Mouse (Mus musculus): ENCODE measurements around the gene E030030I06Rik. TPM values are rescaled to one million over a fixed set of nuclear protein-coding genes. Genes with fewer than 3 reads are reported as not detected.
A peak's percentile ranks its signal among the peaks of the same experiment; 100 is the strongest.
"Not testable (repeated sequence)": the region's sequence is repeated elsewhere in the genome, so short reads cannot be mapped to it uniquely, and the experiment has no call there.

The E030030I06Rik gene
- polyA plus RNA-seq, 1 experiment from 2014 or later = 21.3 TPM

GRCm38 (mm10) chr10:22163279-22163678, 14.2 kb upstream of the E030030I06Rik start:
- not testable (repeated sequence) for H3K9me3 ChIP-seq; ATAC-seq (ENCODE audit: insufficient read depth, low FRiP score, low read depth); H3K36me3 ChIP-seq; H3K4me1 ChIP-seq; H3K27me3 ChIP-seq (replicated peaks); H3K9ac ChIP-seq; H3K27ac ChIP-seq
- Histone ChIP-seq H3K4me3 (replicated peaks) (0 out of 2 replicates have a peak overlapping the region, but pooled peaks have one; percentile 5), H3K4me2 (peak overlapping the region; percentile 34)
- 8% methylated on average over 9 of the region's 9 CpGs for WGBS

- 0 out of 2 replicates have a peak, but pooled peaks cover 5% of the 10 kb centered on the region for H3K4me1 ChIP-seq
- H3K4me3 ChIP-seq (replicated peaks) = no peak overlapping the region
- WGBS = 7% methylated on average over 23 of the region's 23 CpGs
- no peaks in the 10 kb centered on the region for H3K9me3 ChIP-seq
- peaks cover 25% of the 10 kb centered on the region for H3K27me3 ChIP-seq (replicated peaks)
- no peak overlapping the region for H3K9ac ChIP-seq
- no peak overlapping the region for H3K27ac ChIP-seq
- ATAC-seq (ENCODE audit: insufficient read depth, low FRiP score, low read depth) = no peak
- H3K36me3 ChIP-seq = no peaks in the 10 kb centered on the region
- H3K4me2 ChIP-seq = peak overlapping the region; percentile 62
These were observed 10.6 kb upstream of the E030030I06Rik start for GRCm38 (mm10) chr10:22159581-22160140.

GRCm38 (mm10) chr10:22159131-22159561, 10.1 kb upstream of the E030030I06Rik start:
- no peaks in the 10 kb centered on the region for H3K9me3 ChIP-seq
- peaks cover 25% of the 10 kb centered on the region for H3K27me3 ChIP-seq (replicated peaks)
- H3K4me1 ChIP-seq = 0 out of 2 replicates have a peak, but pooled peaks cover 5% of the 10 kb centered on the region
- 2% methylated on average over 24 of the region's 24 CpGs for WGBS
- no peak overlapping the region for H3K9ac ChIP-seq
- no peak overlapping the region for H3K27ac ChIP-seq
- peak overlapping the region; percentile 43 for H3K4me3 ChIP-seq (replicated peaks)
- ATAC-seq (ENCODE audit: insufficient read depth, low FRiP score, low read depth) = peak; percentile 59; the same call in 1 of the 2 replicates
- peak overlapping the region; percentile 62 for H3K4me2 ChIP-seq
- H3K36me3 ChIP-seq = no peaks in the 10 kb centered on the region

- Histone ChIP-seq H3K27me3 (replicated peaks) (peaks cover 25% of the 10 kb centered on the region), H3K4me2 (peak within 1 kb of the TSS; percentile 62), H3K4me3 (replicated peaks) (peak within 1 kb of the TSS; percentile 43)
- ATAC-seq (ENCODE audit: insufficient read depth, low FRiP score, low read depth) = peak; percentile 85
- H3K36me3 ChIP-seq, H3K9ac ChIP-seq, H3K9me3 ChIP-seq, H3K27ac ChIP-seq, H3K4me1 ChIP-seq: not testable (repeated sequence)
- under 1% methylated on average over 44 of the region's 48 CpGs for WGBS
These were observed 9.4 kb upstream of the E030030I06Rik start, which contains the start of the genes Raet1e and H60b for GRCm38 (mm10) chr10:22158310-22158999. Gene Raet1e (plus strand): TSS chr10:22158569. Gene H60b (plus strand): TSS chr10:22158586.

GRCm38 (mm10) chr10:22154871-22155799, 6.1 kb upstream of the E030030I06Rik start:
- H3K4me2 ChIP-seq = no peak overlapping the region
- 38% methylated on average over 3 of the region's 3 CpGs for WGBS
- H3K27me3 ChIP-seq (replicated peaks) = peaks cover 31% of the 10 kb centered on the region
- no peak overlapping the region for H3K9ac ChIP-seq
- peaks cover 16% of the 10 kb centered on the region for H3K4me1 ChIP-seq
- H3K9me3 ChIP-seq = no peaks in the 10 kb centered on the region
- H3K4me3 ChIP-seq (replicated peaks) = no peak overlapping the region
- no peak overlapping the region for H3K27ac ChIP-seq
- no peaks in the 10 kb centered on the region for H3K36me3 ChIP-seq
- no peak for ATAC-seq (ENCODE audit: insufficient read depth, low FRiP score, low read depth)

- peaks cover 21% of the 10 kb centered on the region for H3K4me1 ChIP-seq
- peaks cover 32% of the 10 kb centered on the region for H3K27me3 ChIP-seq (replicated peaks)
- not testable (repeated sequence) for ATAC-seq (ENCODE audit: insufficient read depth, low FRiP score, low read depth); H3K9me3 ChIP-seq; H3K36me3 ChIP-seq; H3K9ac ChIP-seq; H3K27ac ChIP-seq
- WGBS = 0% methylated on average over 38 of the region's 38 CpGs
- H3K4me3 ChIP-seq (replicated peaks) = peak overlapping the region; percentile 31
- peak overlapping the region; percentile 58 for H3K4me2 ChIP-seq
These were observed 5.1 kb upstream of the E030030I06Rik start for GRCm38 (mm10) chr10:22154127-22154526.

GRCm38 (mm10) chr10:22153147-22153690, 4.1 kb upstream of the E030030I06Rik start:
- H3K9ac ChIP-seq; H3K4me3 ChIP-seq (replicated peaks); H3K9me3 ChIP-seq; H3K36me3 ChIP-seq; H3K27ac ChIP-seq; H3K4me2 ChIP-seq; ATAC-seq (ENCODE audit: insufficient read depth, low FRiP score, low read depth): not testable (repeated sequence)
- Histone ChIP-seq H3K27me3 (replicated peaks) (peaks cover 32% of the 10 kb centered on the region), H3K4me1 (peaks cover 19% of the 10 kb centered on the region)
- 8% methylated on average over 7 of the region's 7 CpGs for WGBS

GRCm38 (mm10) chr10:22151863-22152640, 3.0 kb upstream of the E030030I06Rik start:
- not testable (repeated sequence) for H3K36me3 ChIP-seq; H3K4me3 ChIP-seq (replicated peaks); H3K4me2 ChIP-seq; H3K9me3 ChIP-seq; H3K27ac ChIP-seq; H3K9ac ChIP-seq; ATAC-seq (ENCODE audit: insufficient read depth, low FRiP score, low read depth)
- WGBS = 4% methylated on average over 11 of the region's 11 CpGs
- peaks cover 32% of the 10 kb centered on the region for H3K27me3 ChIP-seq (replicated peaks)
- peaks cover 18% of the 10 kb centered on the region for H3K4me1 ChIP-seq

GRCm38 (mm10) chr10:22151056-22151862, 2.2 kb upstream of the E030030I06Rik start:
- ATAC-seq (ENCODE audit: insufficient read depth, low FRiP score, low read depth); H3K36me3 ChIP-seq; H3K9ac ChIP-seq; H3K9me3 ChIP-seq; H3K27ac ChIP-seq: not testable (repeated sequence)
- H3K4me3 ChIP-seq (replicated peaks) = peak overlapping the region; percentile 24
- H3K27me3 ChIP-seq (replicated peaks) = peaks cover 24% of the 10 kb centered on the region
- H3K4me2 ChIP-seq = peak overlapping the region; percentile 75
- WGBS = 2% methylated on average over 55 of the region's 55 CpGs
- H3K4me1 ChIP-seq = peaks cover 18% of the 10 kb centered on the region

GRCm38 (mm10) chr10:22150593-22150992, 1.5 kb upstream of the E030030I06Rik start:
- WGBS = under 1% methylated on average over 27 of the region's 27 CpGs
- H3K27ac ChIP-seq = no peak overlapping the region
- peak overlapping the region; percentile 75 for H3K4me2 ChIP-seq
- peaks cover 18% of the 10 kb centered on the region for H3K4me1 ChIP-seq
- H3K36me3 ChIP-seq = no peaks in the 10 kb centered on the region
- ATAC-seq (ENCODE audit: insufficient read depth, low FRiP score, low read depth) = no peak
- peaks cover 17% of the 10 kb centered on the region for H3K27me3 ChIP-seq (replicated peaks)
- no peaks in the 10 kb centered on the region for H3K9me3 ChIP-seq
- peak overlapping the region; percentile 66 for H3K4me3 ChIP-seq (replicated peaks)
- no peak overlapping the region for H3K9ac ChIP-seq

Measured in stomach, embryonic 15.5 days (tissue).